Comparison of ENCODE assay signal across 9 mouse cellular contexts in genomic region chr7:122099222-122099621, GRCm38 (mm10). TPM values are rescaled to one million over a fixed set of nuclear protein-coding genes. Genes with fewer than 3 reads are reported as not detected.
A peak's percentile ranks its signal among the peaks of the same experiment; 100 is the strongest.
DNase-seq lines count a peak whose midpoint lies in the region; ATAC-seq and TF ChIP-seq lines count a peak whose summit lies in the region.
"Had no signal": no experiment of that assay in that cellular context is flagged by ENCODE, and none has a peak within 500 bp of the region (broad histone marks: within the 10 kb centered on the region; RNA-seq: fewer than 3 reads in every experiment).

No protein-coding gene starts in this region.

- TF ChIP-seq CTCF in lung, postnatal 0 days (IDR thresholded peaks at IDR 0.05): peak; percentile 89

- no peaks in the 10 kb centered on the region for H3K9me3 ChIP-seq in forebrain, embryonic 10.5 days
- no peaks in the 10 kb centered on the region for H3K9me3 ChIP-seq in forebrain, embryonic 12.5 days
- H3K9me3 ChIP-seq in lung, postnatal 0 days (ENCODE audit: low read length): no peaks in the 10 kb centered on the region
- H3K9me3 ChIP-seq: limb, embryonic 15.5 days had no signal

- H3K27me3 ChIP-seq in forebrain, embryonic 10.5 days (ENCODE audit: poor library complexity, severe bottlenecking): no peaks in the 10 kb centered on the region
- H3K27me3 ChIP-seq in forebrain, embryonic 12.5 days: no peaks in the 10 kb centered on the region
- no peaks in the 10 kb centered on the region for H3K27me3 ChIP-seq in lung, postnatal 0 days (replicated peaks; ENCODE audit: insufficient read depth, low read length)
- H3K27me3 ChIP-seq: limb, embryonic 15.5 days had no signal

- H3K4me3 ChIP-seq in forebrain, embryonic 10.5 days: no peak overlapping the region
- H3K4me3 ChIP-seq in forebrain, embryonic 12.5 days (replicated peaks): no peak overlapping the region
- H3K4me3 ChIP-seq in lung, postnatal 0 days (ENCODE audit: low read depth, low read length): no peak overlapping the region
- H3K4me3 ChIP-seq: limb, embryonic 15.5 days had no signal

- peaks cover 20% of the 10 kb centered on the region for H3K4me1 ChIP-seq in forebrain, embryonic 10.5 days
- H3K4me1 ChIP-seq in forebrain, embryonic 12.5 days: peaks cover 13% of the 10 kb centered on the region
- H3K4me1 ChIP-seq in lung, postnatal 0 days (ENCODE audit: insufficient read depth, low read depth, low read length): peaks cover 7% of the 10 kb centered on the region

- H3K4me2 ChIP-seq in forebrain, embryonic 12.5 days: no peak overlapping the region
- no peak overlapping the region for H3K4me2 ChIP-seq in lung, postnatal 0 days (replicated peaks; ENCODE audit: low read depth, low read length)
- H3K4me2 ChIP-seq: limb, embryonic 15.5 days had no signal

- WGBS in forebrain, embryonic 10.5 days: 73% methylated on average over 4 of the region's 4 CpGs
- WGBS in forebrain, embryonic 12.5 days: 67% methylated on average over 4 of the region's 4 CpGs
- WGBS in lung, postnatal 0 days: 47% methylated on average over 4 of the region's 4 CpGs

- peak; percentile 27 for DNase-seq in forebrain, embryonic 10.5 days (ENCODE audit: extremely low spot score, low spot score)
- peak; percentile 37 to 44 for DNase-seq in right cerebral cortex, adult 2 months (ENCODE audit: low spot score in 2 of 2)
- no peak for DNase-seq in right cerebral cortex, postnatal 4 days
- DNase-seq in cerebellum, adult 9-10 months: peak; percentile 60
- DNase-seq in hindlimb bud, embryonic 11.5 days (ENCODE audit: extremely low spot score, low read depth, low spot score): peak; percentile 37
- peak; percentile 85 for DNase-seq in lung, postnatal 0 days (ENCODE audit: low spot score)
- DNase-seq in spleen, postnatal 36 days (ENCODE audit: low spot score in 2 of 2): peak; percentile 32 to 33

- no peak for TF ChIP-seq EP300 in lung, postnatal 0 days (IDR thresholded peaks at IDR 0.05)

- H3K9ac ChIP-seq in forebrain, embryonic 12.5 days: no peak overlapping the region
- no peak overlapping the region for H3K9ac ChIP-seq in lung, postnatal 0 days (replicated peaks; ENCODE audit: low read depth)
- H3K9ac ChIP-seq: limb, embryonic 15.5 days had no signal

- ATAC-seq in forebrain, embryonic 12.5 days (ENCODE audit: low FRiP score): no peak
- no peak for ATAC-seq in lung, postnatal 0 days

- H3K27ac ChIP-seq in forebrain, embryonic 10.5 days: no peak overlapping the region
- H3K27ac ChIP-seq in forebrain, embryonic 12.5 days: no peak overlapping the region
- H3K27ac ChIP-seq in lung, postnatal 0 days (ENCODE audit: low read length): no peak overlapping the region
- H3K27ac ChIP-seq: limb, embryonic 15.5 days had no signal

- H3K36me3 ChIP-seq in forebrain, embryonic 10.5 days (replicated peaks): peaks cover 58% of the 10 kb centered on the region
- peaks cover 42% of the 10 kb centered on the region for H3K36me3 ChIP-seq in forebrain, embryonic 12.5 days (replicated peaks)
- peaks cover 12% of the 10 kb centered on the region; the same call in 1 of the 2 replicates for H3K36me3 ChIP-seq in lung, postnatal 0 days (ENCODE audit: insufficient read depth, low read length)

RNA-seq across cellular contexts. Expression of gene Ndufab1, which starts 2.5 kb away (rescaled TPM):
- polyA plus RNA-seq in forebrain, embryonic 10.5 days (2016; fragmentation: Nextera tagmentation; extraction: Ambion mirVana): 757 and 765 TPM in 2 replicates
- 572 and 610 TPM in 2 replicates for polyA plus RNA-seq in forebrain, embryonic 12.5 days (2016; fragmentation: Nextera tagmentation; extraction: Ambion mirVana)
- polyA plus RNA-seq in lung, postnatal 0 days (2015; fragmentation: Nextera tagmentation; extraction: Ambion mirVana): 344 and 362 TPM in 2 replicates

RNA-seq across cellular contexts. Expression of gene Ears2, which starts 32.2 kb away (rescaled TPM):
- polyA plus RNA-seq in forebrain, embryonic 10.5 days (2016; fragmentation: Nextera tagmentation; extraction: Ambion mirVana): 18.6 and 20.9 TPM in 2 replicates
- 15.0 and 16.1 TPM in 2 replicates for polyA plus RNA-seq in forebrain, embryonic 12.5 days (2016; fragmentation: Nextera tagmentation; extraction: Ambion mirVana)
- polyA plus RNA-seq in lung, postnatal 0 days (2015; fragmentation: Nextera tagmentation; extraction: Ambion mirVana): 5.2 and 6.0 TPM in 2 replicates

RNA-seq across cellular contexts. Expression of gene Ubfd1, which starts 32.2 kb away (rescaled TPM):
- polyA plus RNA-seq in forebrain, embryonic 10.5 days (2016; fragmentation: Nextera tagmentation; extraction: Ambion mirVana): 65.6 and 66.0 TPM in 2 replicates
- 78.9 and 83.5 TPM in 2 replicates for polyA plus RNA-seq in forebrain, embryonic 12.5 days (2016; fragmentation: Nextera tagmentation; extraction: Ambion mirVana)
- polyA plus RNA-seq in lung, postnatal 0 days (2015; fragmentation: Nextera tagmentation; extraction: Ambion mirVana): 19.0 and 23.4 TPM in 2 replicates

RNA-seq across cellular contexts. Expression of gene Palb2, which starts 33.6 kb away (rescaled TPM):
- polyA plus RNA-seq in forebrain, embryonic 10.5 days (2016; fragmentation: Nextera tagmentation; extraction: Ambion mirVana): 27.1 and 30.0 TPM in 2 replicates
- polyA plus RNA-seq in forebrain, embryonic 12.5 days (2016; fragmentation: Nextera tagmentation; extraction: Ambion mirVana): 20.4 and 22.2 TPM in 2 replicates
- polyA plus RNA-seq in lung, postnatal 0 days (2015; fragmentation: Nextera tagmentation; extraction: Ambion mirVana): 2.6 and 2.9 TPM in 2 replicates

RNA-seq across cellular contexts. Expression of gene Dctn5, which starts 33.6 kb away (rescaled TPM):
- 118 and 121 TPM in 2 replicates for polyA plus RNA-seq in forebrain, embryonic 10.5 days (2016; fragmentation: Nextera tagmentation; extraction: Ambion mirVana)
- 121 and 125 TPM in 2 replicates for polyA plus RNA-seq in forebrain, embryonic 12.5 days (2016; fragmentation: Nextera tagmentation; extraction: Ambion mirVana)
- polyA plus RNA-seq in lung, postnatal 0 days (2015; fragmentation: Nextera tagmentation; extraction: Ambion mirVana): 72.9 and 79.2 TPM in 2 replicates
